34 mouse cellular contexts compared by ENCODE assay signal in genomic region chr7:43601884-43602283, GRCm38 (mm10). TPM values are rescaled to one million over a fixed set of nuclear protein-coding genes. Genes with fewer than 3 reads are reported as not detected.
A peak's percentile ranks its signal among the peaks of the same experiment; 100 is the strongest.
DNase-seq lines count a peak whose midpoint lies in the region; ATAC-seq lines count a peak whose summit lies in the region.
"Had no signal": no experiment of that assay in that cellular context is flagged by ENCODE, and none has a peak within 500 bp of the region (broad histone marks: within the 10 kb centered on the region; RNA-seq: fewer than 3 reads in every experiment).

No protein-coding gene starts in this region.

- no peak overlapping the region for H3K9ac ChIP-seq in forebrain, embryonic 14.5 days (ENCODE audit: low read length)
- no peak overlapping the region for H3K9ac ChIP-seq in forebrain, embryonic 15.5 days (replicated peaks)
- H3K9ac ChIP-seq in hindbrain, embryonic 16.5 days (ENCODE audit: low read depth, low read length) = no peak overlapping the region
- H3K9ac ChIP-seq: embryonic facial prominence, embryonic 13.5 days; liver, embryonic 13.5 days had no signal

- no peak overlapping the region for H3K27ac ChIP-seq in forebrain, embryonic 14.5 days (ENCODE audit: low read depth, low read length)
- no peak overlapping the region for H3K27ac ChIP-seq in forebrain, embryonic 15.5 days (replicated peaks)
- H3K27ac ChIP-seq in hindbrain, embryonic 16.5 days (ENCODE audit: low read depth, low read length) = no peak overlapping the region
- H3K27ac ChIP-seq: embryonic facial prominence, embryonic 13.5 days; heart, embryonic 10.5 days; liver, embryonic 13.5 days had no signal

- H3K36me3 ChIP-seq in forebrain, embryonic 14.5 days (ENCODE audit: control insufficient read depth, insufficient read depth, low read length) = no peaks in the 10 kb centered on the region
- no peaks in the 10 kb centered on the region for H3K36me3 ChIP-seq in forebrain, embryonic 15.5 days
- no peaks in the 10 kb centered on the region for H3K36me3 ChIP-seq in hindbrain, embryonic 16.5 days (ENCODE audit: control insufficient read depth, insufficient read depth, low read length)
- H3K36me3 ChIP-seq: embryonic facial prominence, embryonic 13.5 days; heart, embryonic 10.5 days; liver, embryonic 13.5 days had no signal

- no peaks in the 10 kb centered on the region for H3K27me3 ChIP-seq in forebrain, embryonic 14.5 days (replicated peaks; ENCODE audit: control insufficient read depth, insufficient read depth, low read length)
- H3K27me3 ChIP-seq in forebrain, embryonic 15.5 days = no peaks in the 10 kb centered on the region
- H3K27me3 ChIP-seq in hindbrain, embryonic 16.5 days (replicated peaks; ENCODE audit: control insufficient read depth, insufficient read depth, low read length) = no peaks in the 10 kb centered on the region
- H3K27me3 ChIP-seq: embryonic facial prominence, embryonic 13.5 days; liver, embryonic 13.5 days had no signal

- DNase-seq in adrenal gland, adult 2 months = peak; percentile 30
- DNase-seq in adrenal gland, postnatal 4 days (ENCODE audit: low spot score in 2 of 2) = no peak
- DNase-seq in forebrain, embryonic 14.5 days (ENCODE audit: low spot score) = peak; percentile 11
- DNase-seq in 416B (ENCODE audit: low read depth) (peak; percentile 20), NIH3T3 (ENCODE audit: low read depth) (peak; percentile 33)
- DNase-seq in gastrocnemius, adult 18-20 months (ENCODE audit: low spot score) = no peak
- DNase-seq: cerebellum, adult 8-10 months; kidney, adult 11 months; layer of hippocampus, adult 9-11 months; liver, embryonic 13.5 days; lung, adult 2 months; lung, postnatal 14 days; thymus, adult 18-20 months; thymus, postnatal 36 days had no signal

- no peaks in the 10 kb centered on the region for H3K9me3 ChIP-seq in forebrain, embryonic 14.5 days (replicated peaks; ENCODE audit: control insufficient read depth, low read length)
- no peaks in the 10 kb centered on the region for H3K9me3 ChIP-seq in forebrain, embryonic 15.5 days
- H3K9me3 ChIP-seq in hindbrain, embryonic 16.5 days (ENCODE audit: control insufficient read depth, low read length) = no peaks in the 10 kb centered on the region
- H3K9me3 ChIP-seq: embryonic facial prominence, embryonic 13.5 days; heart, embryonic 10.5 days; liver, embryonic 13.5 days had no signal

- H3K4me1 ChIP-seq in forebrain, embryonic 14.5 days (ENCODE audit: control insufficient read depth, insufficient read depth, low read length) = peaks cover 4% of the 10 kb centered on the region; the same call in 1 of the 2 replicates
- peaks cover 3% of the 10 kb centered on the region; the same call in 1 of the 2 replicates for H3K4me1 ChIP-seq in forebrain, embryonic 15.5 days
- H3K4me1 ChIP-seq in hindbrain, embryonic 16.5 days (ENCODE audit: control insufficient read depth, insufficient read depth, low read depth, low read length) = no peaks in the 10 kb centered on the region
- H3K4me1 ChIP-seq: embryonic facial prominence, embryonic 13.5 days; heart, embryonic 10.5 days; liver, embryonic 13.5 days had no signal

- no peak overlapping the region for H3K4me2 ChIP-seq in forebrain, embryonic 14.5 days (ENCODE audit: low read length)
- no peak overlapping the region for H3K4me2 ChIP-seq in forebrain, embryonic 15.5 days (replicated peaks)
- no peak overlapping the region for H3K4me2 ChIP-seq in hindbrain, embryonic 16.5 days (ENCODE audit: low read length)
- H3K4me2 ChIP-seq: embryonic facial prominence, embryonic 13.5 days; liver, embryonic 13.5 days had no signal

- ATAC-seq in forebrain, embryonic 14.5 days = no peak
- ATAC-seq in forebrain, embryonic 15.5 days (replicated peaks) = no peak
- ATAC-seq in hindbrain, embryonic 16.5 days = no peak
- ATAC-seq: CD4-positive, CD25-positive, alpha-beta regulatory T cell, adult 4 months had no signal

- no peak overlapping the region for H3K4me3 ChIP-seq in forebrain, embryonic 14.5 days (ENCODE audit: low read depth, low read length)
- no peak overlapping the region for H3K4me3 ChIP-seq in forebrain, embryonic 15.5 days
- H3K4me3 ChIP-seq in hindbrain, embryonic 16.5 days (ENCODE audit: low read length) = no peak overlapping the region
- H3K4me3 ChIP-seq: embryonic facial prominence, embryonic 13.5 days; heart, embryonic 10.5 days; liver, embryonic 13.5 days; myocyte had no signal

- 14% methylated on average over 5 of the region's 5 CpGs for WGBS in forebrain, embryonic 14.5 days
- 15% methylated on average over 5 of the region's 5 CpGs for WGBS in forebrain, embryonic 15.5 days
- 38% methylated on average over 5 of the region's 5 CpGs for WGBS in hindbrain, embryonic 16.5 days

RNA-seq across cellular contexts. Expression of gene Zfp819, which starts 5.1 kb away (rescaled TPM):
- total RNA-seq in adrenal gland, adult 2 months (2021) = not detected
- polyA plus RNA-seq in adrenal gland, adult 2 months (2012; rRNA removed) = not detected in 2 replicates
- under 1 TPM; 0.22 to 0.28 TPM for total RNA-seq in adrenal gland, postnatal 4 days (2021)
- polyA plus RNA-seq in forebrain, embryonic 14.5 days (2014; fragmentation: Nextera tagmentation; extraction: Ambion mirVana) = 0.47 and 0.53 TPM in 2 replicates
- 0.25 and 0.27 TPM in 2 replicates for polyA plus RNA-seq in forebrain, embryonic 15.5 days (2015; fragmentation: Nextera tagmentation; extraction: Ambion mirVana)
- polyA plus RNA-seq in hindbrain, embryonic 16.5 days (2015; fragmentation: Nextera tagmentation; extraction: Ambion mirVana) = 0.45 and 0.46 TPM in 2 replicates
- total RNA-seq in gastrocnemius, adult 18-20 months (2021) = not detected
- total RNA-seq: gastrocnemius, adult 8-10 months; hematopoietic stem cell, adult 5-6 weeks; MEL had no signal
- polyA plus RNA-seq: CD4-positive, CD25-positive, alpha-beta regulatory T cell, adult 4 months; embryonic facial prominence, embryonic 13.5 days; heart, embryonic 16.5 days; large intestine, adult 2 months; liver, embryonic 13.5 days; lung, adult 2 months; myocyte; small intestine, adult 2 months; stomach, embryonic 16.5 days had no signal

RNA-seq across cellular contexts. Expression of gene Zfp719, which starts 22.5 kb away (rescaled TPM):
- 10 to 100 TPM; 12.8 to 18.1 TPM for total RNA-seq in adrenal gland, adult 2 months (2021)
- 0.27 and 0.47 TPM in 2 replicates for polyA plus RNA-seq in adrenal gland, adult 2 months (2012; rRNA removed)
- total RNA-seq in adrenal gland, postnatal 4 days (2021) = 10 to 100 TPM; 17.6 to 18.9 TPM
- polyA plus RNA-seq in forebrain, embryonic 14.5 days (2014; fragmentation: Nextera tagmentation; extraction: Ambion mirVana) = 18.8 and 21.5 TPM in 2 replicates
- 15.8 and 17.9 TPM in 2 replicates for polyA plus RNA-seq in forebrain, embryonic 15.5 days (2015; fragmentation: Nextera tagmentation; extraction: Ambion mirVana)
- 14.4 and 16.2 TPM in 2 replicates for polyA plus RNA-seq in hindbrain, embryonic 16.5 days (2015; fragmentation: Nextera tagmentation; extraction: Ambion mirVana)
- 1 to 10 TPM; 3.4 to 3.9 TPM for total RNA-seq in gastrocnemius, adult 18-20 months (2021)

RNA-seq across cellular contexts. Expression of gene Ceacam18, which starts 32.6 kb away (rescaled TPM):
- total RNA-seq in adrenal gland, adult 2 months (2021) = not detected
- not detected in 2 replicates for polyA plus RNA-seq in adrenal gland, adult 2 months (2012; rRNA removed)
- under 1 TPM in 1 of 2 experiments, not detected in 1; 0.14 TPM for total RNA-seq in adrenal gland, postnatal 4 days (2021)
- polyA plus RNA-seq in forebrain, embryonic 14.5 days (2014; fragmentation: Nextera tagmentation; extraction: Ambion mirVana) = not detected in 2 replicates
- polyA plus RNA-seq in forebrain, embryonic 15.5 days (2015; fragmentation: Nextera tagmentation; extraction: Ambion mirVana) = not detected in 2 replicates
- polyA plus RNA-seq in hindbrain, embryonic 16.5 days (2015; fragmentation: Nextera tagmentation; extraction: Ambion mirVana) = 0.10 TPM in 1 of 2 replicates, not detected in the other
- not detected for total RNA-seq in gastrocnemius, adult 18-20 months (2021)
- total RNA-seq: gastrocnemius, adult 8-10 months; hematopoietic stem cell, adult 5-6 weeks; left cerebral cortex, adult 18-20 months; left cerebral cortex, postnatal 25 days; megakaryocyte progenitor cell, adult 5-6 weeks had no signal
- polyA plus RNA-seq: CD4-positive, CD25-positive, alpha-beta regulatory T cell, adult 4 months; embryonic facial prominence, embryonic 13.5 days; gonadal fat pad, adult 2 months; heart, embryonic 10.5 days; kidney, embryonic 16.5 days; limb, embryonic 14.5 days; liver, embryonic 13.5 days; lung, adult 2 months; midbrain, embryonic 14.5 days; myocyte had no signal

RNA-seq across cellular contexts. Expression of gene Zfp658, which starts 39.8 kb away (rescaled TPM):
- 1 to 10 TPM; 2.0 to 3.1 TPM for total RNA-seq in adrenal gland, adult 2 months (2021)
- polyA plus RNA-seq in adrenal gland, adult 2 months (2012; rRNA removed) = 0.52 and 0.71 TPM in 2 replicates
- 1 to 10 TPM; 3.4 TPM for total RNA-seq in adrenal gland, postnatal 4 days (2021)
- polyA plus RNA-seq in forebrain, embryonic 14.5 days (2014; fragmentation: Nextera tagmentation; extraction: Ambion mirVana) = 7.6 and 9.0 TPM in 2 replicates
- 11.3 and 11.5 TPM in 2 replicates for polyA plus RNA-seq in forebrain, embryonic 15.5 days (2015; fragmentation: Nextera tagmentation; extraction: Ambion mirVana)
- 6.9 and 7.9 TPM in 2 replicates for polyA plus RNA-seq in hindbrain, embryonic 16.5 days (2015; fragmentation: Nextera tagmentation; extraction: Ambion mirVana)
- total RNA-seq in gastrocnemius, adult 18-20 months (2021) = under 1 TPM; 0.55 to 0.59 TPM
- total RNA-seq: MEL had no signal

RNA-seq across cellular contexts. Expression of gene Cd33, which starts 57.7 kb away (rescaled TPM):
- 1 to 10 TPM; 3.1 to 4.5 TPM for total RNA-seq in adrenal gland, adult 2 months (2021)
- 3.8 and 6.1 TPM in 2 replicates for polyA plus RNA-seq in adrenal gland, adult 2 months (2012; rRNA removed)
- 1 to 10 TPM; 3.0 to 4.1 TPM for total RNA-seq in adrenal gland, postnatal 4 days (2021)
- polyA plus RNA-seq in forebrain, embryonic 14.5 days (2014; fragmentation: Nextera tagmentation; extraction: Ambion mirVana) = 0.61 and 1.2 TPM in 2 replicates
- 0.88 and 1.0 TPM in 2 replicates for polyA plus RNA-seq in forebrain, embryonic 15.5 days (2015; fragmentation: Nextera tagmentation; extraction: Ambion mirVana)
- polyA plus RNA-seq in hindbrain, embryonic 16.5 days (2015; fragmentation: Nextera tagmentation; extraction: Ambion mirVana) = 1.3 and 1.9 TPM in 2 replicates
- total RNA-seq in gastrocnemius, adult 18-20 months (2021) = 1 to 10 TPM in 1 of 2 experiments, under 1 TPM in 1; 1.00 to 1.2 TPM
- total RNA-seq: MEL had no signal
- polyA plus RNA-seq: CD4-positive, CD25-positive, alpha-beta regulatory T cell, adult 4 months had no signal

Comparison
In these comparisons a context has a peak if more than half of its experiments do, and no peak if none do; other contexts are left out.
1. DNase-seq: peak in adrenal gland, adult 2 months (single experiment), forebrain, embryonic 14.5 days (single experiment), 416B (single experiment) and NIH3T3 (single experiment); none in adrenal gland, postnatal 4 days (0 of 2) and gastrocnemius, adult 18-20 months (single experiment).
2. RNA of gene Zfp719, which starts 22.5 kb away (polyA plus RNA-seq): 18.8 to 21.5 TPM in forebrain, embryonic 14.5 days, 15.8 to 17.9 TPM in forebrain, embryonic 15.5 days and 14.4 to 16.2 TPM in hindbrain, embryonic 16.5 days; 0.27 to 0.47 TPM in adrenal gland, adult 2 months; every median in the first group is over 10 times any median in the second.